Mouse (Mus musculus) spleen, postnatal 14 days (tissue): ENCODE results near the gene Rragd.
"Not testable (repeated sequence)": the region's sequence is repeated elsewhere in the genome, so short reads cannot be mapped to it uniquely, and the experiment has no call there.

ENCODE experiments used
- DNase-seq, 2 experiments: peaks; one replicate each; pipeline ENCODE4 v3.0.0; 2021 to 2022; ENCODE audit warnings: low spot score in 2 of 2

The Rragd gene

GRCm38 (mm10) chr4:32984801-32985675 is 2.2 kb downstream of the Rragd start:
- no peak for DNase-seq

- DNase-seq: no peak
Measured at GRCm38 (mm10) chr4:32985684-32986083, 2.8 kb downstream of the Rragd start.

GRCm38 (mm10) chr4:32987006-32987405 is 4.2 kb downstream of the Rragd start:
- DNase-seq: peak in 1 of 2 experiments; percentile 10

GRCm38 (mm10) chr4:32989346-32989745 is 6.5 kb downstream of the Rragd start:
- DNase-seq: no peak

- no peak for DNase-seq
Measured at GRCm38 (mm10) chr4:32994168-32994567, 11.3 kb downstream of the Rragd start.

- DNase-seq: no peak
Measured at GRCm38 (mm10) chr4:32996083-32996482, 13.2 kb downstream of the Rragd start.

- DNase-seq: no peak
Measured at GRCm38 (mm10) chr4:32997571-32997970, 14.7 kb downstream of the Rragd start.

GRCm38 (mm10) chr4:32998996-32999395 is 16.2 kb downstream of the Rragd start:
- DNase-seq: no peak

GRCm38 (mm10) chr4:33002081-33002480 is 19.2 kb downstream of the Rragd start:
- no peak for DNase-seq

- not testable (repeated sequence) for DNase-seq
Measured at GRCm38 (mm10) chr4:33005595-33006470, 23.0 kb downstream of the Rragd start.

- no peak for DNase-seq
Measured at GRCm38 (mm10) chr4:33006844-33007243, 24.0 kb downstream of the Rragd start.

- DNase-seq: no peak
Measured at GRCm38 (mm10) chr4:33007443-33008217, 24.8 kb downstream of the Rragd start.

GRCm38 (mm10) chr4:33010078-33010477 is 27.2 kb downstream of the Rragd start:
- DNase-seq: no peak

GRCm38 (mm10) chr4:33012484-33012883 is 29.6 kb downstream of the Rragd start:
- no peak for DNase-seq

- peak; percentile 65 to 82 for DNase-seq
Measured at GRCm38 (mm10) chr4:33018361-33018999, 35.6 kb downstream of the Rragd start.

GRCm38 (mm10) chr4:33024420-33024819 is 41.6 kb downstream of the Rragd start:
- no peak for DNase-seq

- no peak for DNase-seq
Measured at GRCm38 (mm10) chr4:33029104-33029503, 46.3 kb downstream of the Rragd start.

- no peak for DNase-seq
Measured at GRCm38 (mm10) chr4:33030264-33031194, 47.7 kb downstream of the Rragd start.

- peak; percentile 77 to 83 for DNase-seq
Measured at GRCm38 (mm10) chr4:33031195-33031960, 48.5 kb downstream of the Rragd start, which contains the start of gene Ube2j1. Gene Ube2j1, plus strand, starts transcription at chr4:33031416.
